Mouse (Mus musculus) stomach, postnatal 0 days (tissue): ENCODE measurements around the gene Appbp2. TPM values are rescaled to one million over a fixed set of nuclear protein-coding genes. Genes with fewer than 3 reads are reported as not detected.

ENCODE experiments used
- ATAC-seq: fragments of 200-750 bp; cut with Nextera tagmentation; 2 replicates; pipeline ENCODE4 v1.8.0; 2017; ENCODE audit not compliant: low FRiP score, low TSS enrichment
- DNase-seq: peaks from one replicate; pipeline ENCODE4 v3.0.0-alpha.2; 2016; ENCODE audit warnings: low spot score
- H3K27ac ChIP-seq: fragments of 300-500 bp; sonication (generic); replicated peaks from 2 replicates; pipeline ENCODE4 v1.5.1; 2014; ENCODE audit warnings: mild to moderate bottlenecking, control low read depth
- H3K27me3 ChIP-seq: fragments of 300-500 bp; sonication (generic); 2 replicates; pipeline ENCODE4 v1.6.1; 2014; ENCODE audit warnings: low read length; ENCODE audit not compliant: control insufficient read depth, insufficient read depth
- H3K36me3 ChIP-seq: fragments of 300-500 bp; sonication (generic); 2 replicates; pipeline ENCODE4 v1.6.1; 2014; ENCODE audit warnings: low read length, mixed read lengths; ENCODE audit not compliant: control insufficient read depth, insufficient read depth
- H3K4me1 ChIP-seq: fragments of 300-500 bp; sonication (generic); replicated peaks from 2 replicates; pipeline ENCODE4 v1.6.1; 2014; ENCODE audit warnings: antibody characterized with exemption; ENCODE audit not compliant: control insufficient read depth, insufficient read depth
- H3K4me2 ChIP-seq: fragments of 300-500 bp; sonication (generic); replicated peaks from 2 replicates; pipeline ENCODE4 v1.6.1; 2014; ENCODE audit warnings: low read depth, mild to moderate bottlenecking, control low read depth, moderate library complexity
- H3K4me3 ChIP-seq: fragments of 300-500 bp; sonication (generic); 2 replicates; pipeline ENCODE4 v1.5.1; 2014; ENCODE audit warnings: low read depth, low read length, control low read depth
- H3K9ac ChIP-seq: fragments of 300-500 bp; sonication (generic); 2 replicates; pipeline ENCODE4 v1.6.1; 2014; ENCODE audit warnings: mild to moderate bottlenecking, low read length, control low read depth, mixed read lengths
- H3K9me3 ChIP-seq: fragments of 300-500 bp; sonication (generic); 2 replicates; pipeline ENCODE4 v1.6.1; 2016; ENCODE audit warnings: low read length; ENCODE audit not compliant: control insufficient read depth
- CTCF ChIP-seq: IDR thresholded peaks from 2 replicates; pipeline ENCODE4 v1.5.1; 2016; ENCODE audit warnings: antibody characterized with exemption, low read depth, mild to moderate bottlenecking, moderate library complexity
- EP300 ChIP-seq: optimal IDR thresholded peaks from 2 replicates; pipeline ENCODE3; 2016; ENCODE audit warnings: antibody characterized with exemption
- WGBS: fragments of 180-500 bp; shearing (Covaris S2); extraction: QIAGEN DNeasy Blood & Tissue Kit; methylation state at CpG from one replicate; pipeline ENCODE4 v1.1.7; 2014; 5-methylcytosine and 5-hydroxymethylcytosine counted together
- polyA plus RNA-seq: library from polyadenylated mRNA; unstranded; fragments of >200 nt; fragmentation: Nextera tagmentation; extraction: Ambion mirVana; gene quantifications from 2 replicates; pipeline ENCODE4 v1.2.1, GENCODE M21; 2015

Appbp2 gene
- polyA plus RNA-seq, 1 experiment from 2014 or later, result 23.1 TPM

- TF ChIP-seq EP300 (no peak), CTCF (no peak)
- H3K27ac ChIP-seq, result no peak overlapping the region
- no peaks in the 10 kb centered on the region for H3K27me3 ChIP-seq
- H3K4me2 ChIP-seq, result no peak overlapping the region
- H3K9ac ChIP-seq, result no peak overlapping the region
- DNase-seq (no peak), ATAC-seq (no peak)
- no peaks in the 10 kb centered on the region for H3K9me3 ChIP-seq
- no peaks in the 10 kb centered on the region for H3K4me1 ChIP-seq
- WGBS, result 74% methylated on average over 7 of the region's 7 CpGs
- no peak overlapping the region for H3K4me3 ChIP-seq
- no peaks in the 10 kb centered on the region for H3K36me3 ChIP-seq
Observed at GRCm38 (mm10) chr11:85253641-85254040, 18.7 kb upstream of the Appbp2 start.

- Histone ChIP-seq H3K27me3 (no peaks in the 10 kb centered on the region), H3K9ac (no peak overlapping the region), H3K4me2 (no peak overlapping the region), H3K27ac (no peak overlapping the region), H3K4me3 (no peak overlapping the region), H3K4me1 (no peaks in the 10 kb centered on the region), H3K9me3 (no peaks in the 10 kb centered on the region), H3K36me3 (no peaks in the 10 kb centered on the region)
- WGBS, result 71% methylated on average over 5 of the region's 5 CpGs
- DNase-seq (no peak), ATAC-seq (no peak)
- TF ChIP-seq CTCF (no peak), EP300 (no peak)
Observed at GRCm38 (mm10) chr11:85253006-85253405, 18.1 kb upstream of the Appbp2 start.

- no peak for ATAC-seq
- no peak overlapping the region for H3K9ac ChIP-seq
- H3K9me3 ChIP-seq, result no peaks in the 10 kb centered on the region
- no peak overlapping the region for H3K27ac ChIP-seq
- no peaks in the 10 kb centered on the region for H3K27me3 ChIP-seq
- TF ChIP-seq EP300 (no peak), CTCF (no peak)
- 81% methylated on average over 5 of the region's 5 CpGs for WGBS
- no peak for DNase-seq
- no peak overlapping the region for H3K4me2 ChIP-seq
- no peaks in the 10 kb centered on the region for H3K4me1 ChIP-seq
- no peaks in the 10 kb centered on the region for H3K36me3 ChIP-seq
- H3K4me3 ChIP-seq, result no peak overlapping the region
Observed at GRCm38 (mm10) chr11:85251955-85252354, 17.0 kb upstream of the Appbp2 start.

- Histone ChIP-seq H3K9ac (no peak overlapping the region), H3K4me1 (no peaks in the 10 kb centered on the region), H3K4me3 (no peak overlapping the region), H3K4me2 (no peak overlapping the region), H3K27ac (no peak overlapping the region), H3K27me3 (no peaks in the 10 kb centered on the region), H3K36me3 (no peaks in the 10 kb centered on the region), H3K9me3 (no peaks in the 10 kb centered on the region)
- WGBS, result 38% methylated on average over 3 of the region's 3 CpGs
- peak; percentile 79 for ATAC-seq
- TF ChIP-seq CTCF (no peak), EP300 (no peak)
- peak; percentile 24 for DNase-seq
Observed at GRCm38 (mm10) chr11:85250467-85250866, 15.5 kb upstream of the Appbp2 start.

GRCm38 (mm10) chr11:85249338-85249737 lies 14.4 kb upstream of the Appbp2 start:
- Histone ChIP-seq H3K9me3 (no peaks in the 10 kb centered on the region), H3K9ac (no peak overlapping the region), H3K4me1 (no peaks in the 10 kb centered on the region), H3K4me3 (no peak overlapping the region), H3K27ac (no peak overlapping the region), H3K27me3 (no peaks in the 10 kb centered on the region), H3K4me2 (no peak overlapping the region), H3K36me3 (no peaks in the 10 kb centered on the region)
- no peak for DNase-seq
- TF ChIP-seq CTCF (no peak), EP300 (no peak)
- no peak for ATAC-seq
- WGBS, result 73% methylated on average over 3 of the region's 3 CpGs

GRCm38 (mm10) chr11:85248151-85248550 lies 13.2 kb upstream of the Appbp2 start:
- TF ChIP-seq CTCF (no peak), EP300 (no peak)
- H3K9me3 ChIP-seq, result no peaks in the 10 kb centered on the region
- no peak overlapping the region for H3K9ac ChIP-seq
- ATAC-seq (no peak), DNase-seq (no peak)
- H3K4me2 ChIP-seq, result no peak overlapping the region
- H3K27me3 ChIP-seq, result no peaks in the 10 kb centered on the region
- no peak overlapping the region for H3K27ac ChIP-seq
- 91% methylated on average over 2 of the region's 2 CpGs for WGBS
- no peaks in the 10 kb centered on the region for H3K36me3 ChIP-seq
- H3K4me3 ChIP-seq, result no peak overlapping the region
- no peaks in the 10 kb centered on the region for H3K4me1 ChIP-seq
